Mouse (Mus musculus) CH12.LX (cell line): ENCODE measurements around the gene Mroh2a. TPM values are rescaled to one million over a fixed set of nuclear protein-coding genes. Genes with fewer than 3 reads are reported as not detected.

ENCODE experiments used
- DNase-seq: peaks from one replicate; pipeline ENCODE4 v3.0.0-alpha.2; 2013; ENCODE audit errors: extremely low read depth
- H3K27ac ChIP-seq: 2 replicates; pipeline ENCODE4 v1.5.1; 2012; ENCODE audit warnings: low read depth, mild to moderate bottlenecking, control low read depth, moderate library complexity; ENCODE audit not compliant: insufficient read depth
- H3K27me3 ChIP-seq: replicated peaks from 2 replicates; pipeline ENCODE3; 2012; ENCODE audit warnings: inconsistent platforms
- H3K36me3 ChIP-seq, 2 experiments: replicated peaks in 1 of 2; 2 replicates each; pipeline versions ENCODE3 to v1.6.1; 2012; ENCODE audit warnings: inconsistent platforms in 1 of 2, low read length in 1 of 2, mild to moderate bottlenecking in 1 of 2, mixed read lengths in 1 of 2, moderate library complexity in 1 of 2; ENCODE audit not compliant: control insufficient read depth in 1 of 2, insufficient read depth in 1 of 2
- H3K4me1 ChIP-seq, 2 experiments: 2 replicates each; pipeline ENCODE4 v1.6.1; 2012; ENCODE audit warnings: inconsistent platforms in 1 of 2, moderate library complexity in 1 of 2; ENCODE audit not compliant: insufficient read depth in 2 of 2, control insufficient read depth in 1 of 2
- H3K4me2 ChIP-seq: 2 replicates; pipeline ENCODE4 v1.6.1; 2012; ENCODE audit warnings: low read depth, mild to moderate bottlenecking, control low read depth; ENCODE audit not compliant: poor library complexity, insufficient read depth, severe bottlenecking
- H3K4me3 ChIP-seq, 3 experiments: fragments of 150-350 bp in 1 of 3; sonication (generic) in 1 of 3; replicated peaks in 1 of 3; 2 replicates each; pipeline versions ENCODE3 to v1.5.1; 2011 to 2012; ENCODE audit warnings: low read depth in 2 of 3, low read length in 2 of 3, mild to moderate bottlenecking in 2 of 3, moderate library complexity in 2 of 3, control low read depth in 1 of 3, improper control_type of control experiment in 1 of 3, inconsistent platforms in 1 of 3, mixed read lengths in 1 of 3; ENCODE audit not compliant: poor library complexity in 1 of 3
- H3K79me2 ChIP-seq: replicated peaks from 2 replicates; pipeline ENCODE4 v1.6.1; 2012; ENCODE audit warnings: mild to moderate bottlenecking, moderate library complexity; ENCODE audit not compliant: control insufficient read depth, poor library complexity, insufficient read depth, severe bottlenecking; ENCODE audit errors: extremely low read depth
- H3K9ac ChIP-seq: 2 replicates; pipeline ENCODE4 v1.6.1; 2012; ENCODE audit warnings: low read depth, mild to moderate bottlenecking, control low read depth, moderate library complexity; ENCODE audit not compliant: insufficient read depth
- H3K9me3 ChIP-seq: replicated peaks from 2 replicates; pipeline ENCODE3; 2012; ENCODE audit warnings: low read length, inconsistent platforms, mixed read lengths
- BHLHE40 ChIP-seq: IDR thresholded peaks from 2 replicates; pipeline ENCODE4 v1.6.1; 2011; ENCODE audit warnings: mild to moderate bottlenecking, low read depth, low read length, improper control_type of control experiment
- CTCF ChIP-seq, 2 experiments: IDR thresholded peaks in 1 of 2; conservative IDR thresholded peaks in 1 of 2; 2 replicates each; pipeline ENCODE4 v1.5.1; 2011 to 2012; ENCODE audit warnings: low read depth in 2 of 2, low read length in 2 of 2, improper control_type of control experiment in 1 of 2, inconsistent platforms in 1 of 2, mild to moderate bottlenecking in 1 of 2, moderate library complexity in 1 of 2
- ELF1 ChIP-seq: IDR thresholded peaks from 2 replicates; pipeline ENCODE4 v1.6.1; 2014; ENCODE audit warnings: low read depth, mild to moderate bottlenecking, inconsistent platforms, low read length, improper control_type of control experiment
- EP300 ChIP-seq: IDR thresholded peaks from 2 replicates; pipeline ENCODE4 v1.6.1; 2011; ENCODE audit warnings: low read length, improper control_type of control experiment
- HCFC1 ChIP-seq: IDR thresholded peaks from 2 replicates; pipeline ENCODE4 v1.6.1; 2012; ENCODE audit warnings: low read depth, mild to moderate bottlenecking, inconsistent platforms, low read length, improper control_type of control experiment
- KAT2A ChIP-seq: IDR thresholded peaks from 2 replicates; pipeline ENCODE4 v1.6.1; 2012; ENCODE audit warnings: low read length, improper control_type of control experiment, inconsistent platforms; ENCODE audit not compliant: insufficient replicate concordance
- MAFK ChIP-seq: IDR thresholded peaks from 2 replicates; pipeline ENCODE4 v1.6.1; 2011; ENCODE audit warnings: low read length, improper control_type of control experiment; ENCODE audit not compliant: insufficient replicate concordance
- MAZ ChIP-seq: IDR thresholded peaks from 2 replicates; pipeline ENCODE4 v1.6.1; 2012; ENCODE audit warnings: low read depth, mild to moderate bottlenecking, inconsistent platforms, low read length, improper control_type of control experiment, moderate library complexity
- MEF2A ChIP-seq: IDR thresholded peaks from 2 replicates; pipeline ENCODE4 v1.6.1; 2014; ENCODE audit warnings: low read depth, mild to moderate bottlenecking, inconsistent platforms, low read length, improper control_type of control experiment, borderline replicate concordance
- MXI1 ChIP-seq: IDR thresholded peaks from 2 replicates; pipeline ENCODE4 v1.6.1; 2011; ENCODE audit warnings: mild to moderate bottlenecking, low read depth, low read length, improper control_type of control experiment
- NELFE ChIP-seq: IDR thresholded peaks from 2 replicates; pipeline ENCODE4 v1.6.1; 2011; ENCODE audit warnings: low read depth, low read length, improper control_type of control experiment
- PAX5 ChIP-seq: IDR thresholded peaks from 2 replicates; pipeline ENCODE4 v1.6.1; 2012; ENCODE audit warnings: low read length, inconsistent platforms, mixed read lengths
- POLR2AphosphoS2 ChIP-seq: IDR thresholded peaks from 2 replicates; pipeline ENCODE4 v1.6.1; 2011; ENCODE audit warnings: low read depth, low read length, improper control_type of control experiment
- RAD21 ChIP-seq: IDR thresholded peaks from 2 replicates; pipeline ENCODE4 v1.6.1; 2011; ENCODE audit warnings: low read depth, mild to moderate bottlenecking, low read length, improper control_type of control experiment, moderate library complexity
- RCOR1 ChIP-seq: conservative IDR thresholded peaks from 2 replicates; pipeline ENCODE4 v1.6.1; 2012; ENCODE audit warnings: low read depth, mild to moderate bottlenecking, inconsistent platforms, low read length, improper control_type of control experiment
- SMC3 ChIP-seq: IDR thresholded peaks from 2 replicates; pipeline ENCODE4 v1.6.1; 2011; ENCODE audit warnings: low read depth, low read length, improper control_type of control experiment
- TBP ChIP-seq: conservative IDR thresholded peaks from 2 replicates; pipeline ENCODE4 v1.6.1; 2011; ENCODE audit warnings: low read depth, low read length, improper control_type of control experiment
- TCF12 ChIP-seq: IDR thresholded peaks from 2 replicates; pipeline ENCODE4 v1.6.1; 2014; ENCODE audit warnings: low read depth, mild to moderate bottlenecking, inconsistent platforms, low read length, improper control_type of control experiment
- USF1 ChIP-seq: IDR thresholded peaks from 2 replicates; pipeline ENCODE4 v1.6.1; 2014; ENCODE audit warnings: low read depth, mild to moderate bottlenecking, inconsistent platforms, low read length, improper control_type of control experiment
- USF2 ChIP-seq: conservative IDR thresholded peaks from 2 replicates; pipeline ENCODE4 v1.6.1; 2011; ENCODE audit warnings: low read depth, low read length, improper control_type of control experiment
- ZNF384 ChIP-seq: IDR thresholded peaks from 2 replicates; pipeline ENCODE4 v1.6.1; 2012; ENCODE audit warnings: low read depth, low read length, improper control_type of control experiment, inconsistent platforms
- dilution Hi-C: fragments of 300-500 bp; cut with MboI; formaldehyde crosslinking; loops from 2 replicates; pipeline ENCODE4 v1.14.3; 2020; ENCODE audit warnings: low sequenced_read_pairs; ENCODE audit not compliant: extremely low pct_unique_long_range_greater_than_20kb, extremely low pct_ligation_motif_present
- in situ Hi-C: fragments of 300-500 bp; cut with MboI; formaldehyde crosslinking; loops from 3 replicates; pipeline ENCODE4 v1.14.3; 2019; ENCODE audit warnings: low sequenced_read_pairs, low pct_ligation_motif_present, low pct_unique_long_range_greater_than_20kb, mixed read lengths
- polyA plus RNA-seq: library from polyadenylated mRNA; unstranded; fragments of >175 nt; gene quantifications from 2 replicates; pipeline ENCODE4 v1.2.1, GENCODE M21; 2012; ENCODE audit warnings: low read depth; ENCODE audit not compliant: insufficient read length
- total RNA-seq, 2 experiments: library from RNA; depleted of rRNA; stranded (reverse); fragments of 300-350 nt in 1 of 2; fragments of >200 nt in 1 of 2; gene quantifications; 2 replicates each; pipeline ENCODE4 v1.2.3; 2012 to 2014

Gene Mroh2a
- total and polyA plus RNA-seq, 3 experiments, result 0.17 to 1.0 TPM; not detected in 1

GRCm38 (mm10) chr1:88219054-88219453 lies 7.7 kb upstream of the Mroh2a start:
- Histone ChIP-seq H3K79me2 (no peaks in the 10 kb centered on the region), H3K36me3 (no peaks in the 10 kb centered on the region), H3K27ac (no peak overlapping the region), H3K4me1 (no peaks in the 10 kb centered on the region), H3K4me3 (no peak overlapping the region), H3K9me3 (peaks cover 69% of the 10 kb centered on the region), H3K4me2 (no peak overlapping the region), H3K9ac (no peak overlapping the region), H3K27me3 (no peaks in the 10 kb centered on the region)
- in situ Hi-C loops (no loop called here), dilution Hi-C loops (no loop called here)
- TF ChIP-seq NELFE, result no peak
- TF ChIP-seq KAT2A, result no peak
- no peak for TF ChIP-seq ZNF384
- no peak for TF ChIP-seq POLR2AphosphoS2
- no peak for TF ChIP-seq HCFC1
- no peak for TF ChIP-seq MEF2A
- no peak for TF ChIP-seq MAZ
- no peak for TF ChIP-seq USF2
- no peak for TF ChIP-seq USF1
- TF ChIP-seq PAX5, result no peak
- TF ChIP-seq SMC3, result no peak
- TF ChIP-seq BHLHE40, result no peak
- no peak for TF ChIP-seq CTCF (conservative IDR thresholded peaks at IDR 0.05 in 1 of 2, IDR thresholded peaks at IDR 0.05 in 1 of 2; ENCODE audit: low read depth in 2 of 2, low read length in 2 of 2)
- no peak for TF ChIP-seq MAFK
- DNase-seq, result peak; percentile 2

- TF ChIP-seq EP300 (no peak), RAD21 (no peak), ELF1 (no peak), USF1 (no peak), MXI1 (no peak), TCF12 (no peak), TBP (no peak), RCOR1 (no peak), BHLHE40 (no peak), HCFC1 (no peak)
- TF ChIP-seq, all 38 proteins: peak for 0
- in situ Hi-C loops, result no loop called here
- H3K9me3 ChIP-seq, result peaks cover 61% of the 10 kb centered on the region
- H3K4me2 ChIP-seq, result no peak overlapping the region
- DNase-seq, result peak; percentile 1
- no peak overlapping the region for H3K4me3 ChIP-seq
- dilution Hi-C loops, result no loop called here
- no peak overlapping the region for H3K9ac ChIP-seq
- H3K79me2 ChIP-seq, result no peaks in the 10 kb centered on the region
- H3K36me3 ChIP-seq, result no peaks in the 10 kb centered on the region
- no peak overlapping the region for H3K27ac ChIP-seq
- H3K4me1 ChIP-seq, result no peaks in the 10 kb centered on the region
- H3K27me3 ChIP-seq, result no peaks in the 10 kb centered on the region
Measured at GRCm38 (mm10) chr1:88220336-88220735, 6.5 kb upstream of the Mroh2a start.
